28 mouse cellular contexts compared by ENCODE assay signal in the genomic region with DNA sequence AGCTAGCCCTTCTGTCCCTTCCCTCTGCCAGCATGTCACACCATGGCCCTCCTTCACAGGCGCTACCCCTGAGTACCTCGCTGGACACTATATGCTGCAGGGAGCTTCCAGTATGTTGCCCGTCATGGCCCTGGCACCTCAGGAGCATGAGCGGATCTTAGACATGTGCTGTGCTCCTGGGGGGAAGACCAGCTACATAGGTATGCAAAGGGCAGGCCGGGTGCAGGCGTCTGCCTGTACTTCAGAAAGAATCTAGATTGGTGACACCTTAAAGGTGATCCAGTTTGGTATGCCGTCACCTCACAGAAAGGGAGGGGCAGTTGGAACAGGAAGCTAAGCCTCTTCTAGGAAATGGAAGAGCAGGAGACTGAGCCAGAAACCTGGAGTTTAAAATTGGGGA.
"Had no signal": no experiment of that assay in that cellular context is flagged by ENCODE, and none has a peak within 500 bp of the region (broad histone marks: within the 10 kb centered on the region; RNA-seq: fewer than 3 reads in every experiment).

No protein-coding gene starts in this region.

- H3K27ac ChIP-seq: limb, embryonic 10.5 days; limb, embryonic 12.5 days; limb, embryonic 13.5 days; limb, embryonic 15.5 days; liver, embryonic 12.5 days; liver, embryonic 13.5 days; liver, embryonic 14.5 days; liver, embryonic 15.5 days; lung, embryonic 15.5 days; macrophage; midbrain, embryonic 10.5 days; midbrain, embryonic 12.5 days; midbrain, embryonic 13.5 days; midbrain, embryonic 15.5 days; neural tube, embryonic 12.5 days had no signal

- H3K4me3 ChIP-seq: limb, embryonic 10.5 days; limb, embryonic 12.5 days; limb, embryonic 13.5 days; limb, embryonic 15.5 days; liver, embryonic 12.5 days; liver, embryonic 13.5 days; liver, embryonic 15.5 days; lung, embryonic 15.5 days; megakaryocyte, embryonic 14.5 days; midbrain, embryonic 10.5 days; midbrain, embryonic 12.5 days; midbrain, embryonic 13.5 days; midbrain, embryonic 15.5 days; myocyte; neural tube, embryonic 12.5 days had no signal

- DNase-seq: left cerebral cortex, postnatal 4 days; liver; liver, embryonic 13.5 days; liver, postnatal 0 days; lung, adult 18-20 months; lung, adult 2 months; lung, embryonic 14.5 days; lung, postnatal 10 days; lung, postnatal 14 days; lung, postnatal 36 days; lung, postnatal 4 days; midbrain, embryonic 14.5 days had no signal
